Mouse (Mus musculus) testis, adult 2 months (tissue): ENCODE data around the gene Ovca2. TPM values are rescaled to one million over a fixed set of nuclear protein-coding genes. Genes with fewer than 3 reads are reported as not detected.
A peak's percentile ranks its signal among the peaks of the same experiment; 100 is the strongest.

Experiments used
- H3K27ac ChIP-seq: fragments of 200-500 bp; 2 replicates; pipeline ENCODE4 v1.5.1; 2012; ENCODE audit warnings: low read depth, low read length; ENCODE audit not compliant: control insufficient read depth, insufficient read depth
- H3K27me3 ChIP-seq: fragments of 200-500 bp; 2 replicates; pipeline ENCODE4 v1.6.1; 2012; ENCODE audit warnings: mild to moderate bottlenecking, low read length, moderate library complexity; ENCODE audit not compliant: control insufficient read depth, insufficient read depth
- H3K36me3 ChIP-seq: fragments of 200-500 bp; 2 replicates; pipeline ENCODE4 v1.6.1; 2012; ENCODE audit warnings: mild to moderate bottlenecking, low read length; ENCODE audit not compliant: control insufficient read depth, insufficient read depth
- H3K4me1 ChIP-seq: fragments of 200-500 bp; 2 replicates; pipeline ENCODE4 v1.6.1; 2012; ENCODE audit warnings: low read length; ENCODE audit not compliant: control insufficient read depth, insufficient read depth
- H3K4me3 ChIP-seq: fragments of 200-500 bp; 2 replicates; pipeline ENCODE4 v1.5.1; 2012; ENCODE audit warnings: low read depth, mild to moderate bottlenecking, low read length, moderate library complexity, mixed read lengths; ENCODE audit not compliant: control insufficient read depth
- CTCF ChIP-seq: fragments of 200-500 bp; IDR thresholded peaks from 2 replicates; pipeline ENCODE4 v1.5.1; 2012; ENCODE audit warnings: low read depth, mild to moderate bottlenecking, inconsistent platforms, low read length, moderate library complexity; ENCODE audit not compliant: control insufficient read depth, insufficient read depth, insufficient replicate concordance
- POLR2A ChIP-seq: fragments of 200-500 bp; IDR thresholded peaks from 2 replicates; pipeline ENCODE4 v1.6.1; 2012; ENCODE audit warnings: low read depth, mild to moderate bottlenecking, inconsistent platforms, low read length, moderate library complexity; ENCODE audit not compliant: control insufficient read depth
- polyA plus RNA-seq: library from polyadenylated mRNA; depleted of rRNA; stranded (reverse); fragments of >200 nt; gene quantifications from 2 replicates; pipeline ENCODE4 v1.2.3, GENCODE M21; 2012

Gene Ovca2
- polyA plus RNA-seq, 1 experiment: 10.2 TPM

- peak overlapping the region; percentile 76 for H3K4me3 ChIP-seq
- no peak overlapping the region for H3K27ac ChIP-seq
- TF ChIP-seq CTCF (peak; percentile 80), POLR2A (no peak; the same call in 1 of the 2 replicates)
- no peaks in the 10 kb centered on the region for H3K36me3 ChIP-seq
- H3K27me3 ChIP-seq: peaks cover 2% of the 10 kb centered on the region
- H3K4me1 ChIP-seq: peaks cover 33% of the 10 kb centered on the region
Observed at GRCm38 (mm10) chr11:75168590-75169361, 9.9 kb downstream of the Ovca2 start.

GRCm38 (mm10) chr11:75167643-75168589 lies 10.7 kb downstream of the Ovca2 start:
- peak overlapping the region; percentile 76 for H3K4me3 ChIP-seq
- peaks cover 2% of the 10 kb centered on the region for H3K27me3 ChIP-seq
- H3K4me1 ChIP-seq: peaks cover 33% of the 10 kb centered on the region
- TF ChIP-seq POLR2A (no peak), CTCF (no peak)
- no peaks in the 10 kb centered on the region for H3K36me3 ChIP-seq
- 0 out of 2 replicates have a peak overlapping the region, but pooled peaks have one; percentile 2 for H3K27ac ChIP-seq

- peaks cover 33% of the 10 kb centered on the region for H3K4me1 ChIP-seq
- H3K27ac ChIP-seq: 0 out of 2 replicates have a peak overlapping the region, but pooled peaks have one; percentile 2
- peak overlapping the region; percentile 3 for H3K4me3 ChIP-seq
- H3K27me3 ChIP-seq: no peaks in the 10 kb centered on the region; the same call in 1 of the 2 replicates
- TF ChIP-seq CTCF (no peak), POLR2A (no peak)
- no peaks in the 10 kb centered on the region for H3K36me3 ChIP-seq
Observed at GRCm38 (mm10) chr11:75166861-75167642, 11.6 kb downstream of the Ovca2 start.

- no peaks in the 10 kb centered on the region for H3K36me3 ChIP-seq
Observed at GRCm38 (mm10) chr11:75166193-75166842, 12.3 kb downstream of the Ovca2 start.

GRCm38 (mm10) chr11:75165441-75166192 lies 13.0 kb downstream of the Ovca2 start:
- TF ChIP-seq POLR2A (no peak), CTCF (peak; percentile 86)

More at GRCm38 (mm10) chr11:75166193-75166842, 12.3 kb downstream of the Ovca2 start:
- TF ChIP-seq POLR2A (no peak), CTCF (no peak)
- H3K4me1 ChIP-seq: peaks cover 28% of the 10 kb centered on the region
- H3K27ac ChIP-seq: no peak overlapping the region
- H3K4me3 ChIP-seq: peak overlapping the region; percentile 50
- H3K27me3 ChIP-seq: no peaks in the 10 kb centered on the region; the same call in 1 of the 2 replicates

GRCm38 (mm10) chr11:75164750-75165149 lies 13.9 kb downstream of the Ovca2 start:
- H3K27me3 ChIP-seq: no peaks in the 10 kb centered on the region; the same call in 1 of the 2 replicates
- H3K4me3 ChIP-seq: no peak overlapping the region
- no peaks in the 10 kb centered on the region for H3K36me3 ChIP-seq
- H3K4me1 ChIP-seq: peaks cover 23% of the 10 kb centered on the region
- no peak for TF ChIP-seq POLR2A
- TF ChIP-seq CTCF: no peak
- no peak overlapping the region for H3K27ac ChIP-seq

More at GRCm38 (mm10) chr11:75165441-75166192, 13.0 kb downstream of the Ovca2 start:
- Histone ChIP-seq H3K27ac (no peak overlapping the region), H3K27me3 (no peaks in the 10 kb centered on the region; the same call in 1 of the 2 replicates), H3K36me3 (no peaks in the 10 kb centered on the region), H3K4me3 (peak overlapping the region; percentile 50), H3K4me1 (peaks cover 28% of the 10 kb centered on the region)
